Mouse (Mus musculus): Measurements from ENCODE around the gene Trpm5. TPM values are rescaled to one million over a fixed set of nuclear protein-coding genes. Genes with fewer than 3 reads are reported as not detected.

The Trpm5 gene
- total and polyA plus RNA-seq, 3 experiments = 1.7 to 1.9 TPM; not detected in 1

- Histone ChIP-seq H3K9me3 (replicated peaks; ENCODE audit: insufficient read depth, low read length) (no peaks in the 10 kb centered on the region), H3K4me1 (ENCODE audit: control insufficient read depth in 1 of 2, insufficient read depth in 2 of 2, low read length in 2 of 2) (peaks cover 5 to 20% of the 10 kb centered on the region in 2 experiments), H3K9ac (ENCODE audit: control insufficient read depth, low read depth, low read length, poor library complexity, severe bottlenecking) (no peak overlapping the region), H3K36me3 (ENCODE audit: control insufficient read depth in 1 of 2, insufficient read depth in 2 of 2, low read length in 2 of 2) (peaks cover 0 to 6% of the 10 kb centered on the region in 2 experiments; a peak in 2 of 4 replicates), H3K4me3 (ENCODE audit: control insufficient read depth in 1 of 2, insufficient read depth in 1 of 2, low read depth in 2 of 2, low read length in 2 of 2) (no peak overlapping the region), H3K79me2 (ENCODE audit: control insufficient read depth, insufficient read depth, low read length, poor library complexity) (no peaks in the 10 kb centered on the region), H3K27ac (ENCODE audit: control insufficient read depth, low read depth, low read length) (no peak overlapping the region), H3K27me3 (ENCODE audit: control insufficient read depth in 1 of 2, insufficient read depth in 2 of 2, low read length in 2 of 2) (no peaks in the 10 kb centered on the region)
- TF ChIP-seq GATA1 (IDR thresholded peaks at IDR 0.05; ENCODE audit: low read depth, low read length) (no peak), SMC3 (IDR thresholded peaks at IDR 0.05; ENCODE audit: low read depth, low read length) (peak; percentile 15; the same call in 1 of the 2 replicates), RAD21 (IDR thresholded peaks at IDR 0.05; ENCODE audit: low read depth, low read length) (peak; percentile 38), JUND (IDR thresholded peaks at IDR 0.05; ENCODE audit: low read depth, low read length) (no peak), GABPA (IDR thresholded peaks at IDR 0.05; ENCODE audit: low read depth, low read length) (no peak), CTCF (IDR thresholded peaks at IDR 0.05 in 2 of 3, conservative IDR thresholded peaks at IDR 0.05 in 1 of 3; ENCODE audit: control insufficient read depth in 1 of 3, insufficient read depth in 1 of 3, low read depth in 2 of 3, low read length in 3 of 3, poor library complexity in 1 of 3, severe bottlenecking in 1 of 3) (peak in 2 of 3 experiments; percentile 37 to 46; a peak in 3 of 6 replicates), ZKSCAN1 (IDR thresholded peaks at IDR 0.05; ENCODE audit: low read depth, low read length) (no peak)
- DNase-seq (ENCODE audit: low read depth, low spot score) = no peak
Measured at GRCm38 (mm10) chr7:143114773-143115172, 20.3 kb upstream of the Trpm5 start.

- Histone ChIP-seq H3K79me2 (ENCODE audit: control insufficient read depth, insufficient read depth, low read length, poor library complexity) (no peaks in the 10 kb centered on the region), H3K36me3 (ENCODE audit: control insufficient read depth in 1 of 2, insufficient read depth in 2 of 2, low read length in 2 of 2) (no peaks in the 10 kb centered on the region), H3K4me3 (ENCODE audit: control insufficient read depth in 1 of 2, insufficient read depth in 1 of 2, low read depth in 2 of 2, low read length in 2 of 2) (no peak overlapping the region), H3K27ac (ENCODE audit: control insufficient read depth, low read depth, low read length) (no peak overlapping the region), H3K9ac (ENCODE audit: control insufficient read depth, low read depth, low read length, poor library complexity, severe bottlenecking) (no peak overlapping the region), H3K9me3 (replicated peaks; ENCODE audit: insufficient read depth, low read length) (no peaks in the 10 kb centered on the region), H3K27me3 (ENCODE audit: control insufficient read depth in 1 of 2, insufficient read depth in 2 of 2, low read length in 2 of 2) (peaks cover 0 to 1% of the 10 kb centered on the region in 2 experiments; a peak in 1 of 4 replicates), H3K4me1 (ENCODE audit: control insufficient read depth in 1 of 2, insufficient read depth in 2 of 2, low read length in 2 of 2) (peaks cover 3 to 7% of the 10 kb centered on the region in 2 experiments; a peak in 2 of 4 replicates)
- DNase-seq (ENCODE audit: low read depth, low spot score) = no peak
- TF ChIP-seq MEF2A (IDR thresholded peaks at IDR 0.05; ENCODE audit: extremely low read depth, insufficient replicate concordance, low read depth, low read length, poor library complexity, severe bottlenecking) = no peak
- no peak for TF ChIP-seq SIN3A (IDR thresholded peaks at IDR 0.05; ENCODE audit: low read length)
- no peak for TF ChIP-seq ETS1 (IDR thresholded peaks at IDR 0.05; ENCODE audit: low read depth, low read length)
- no peak for TF ChIP-seq BHLHE40 (IDR thresholded peaks at IDR 0.05; ENCODE audit: borderline replicate concordance, low read depth, low read length)
- no peak for TF ChIP-seq POLR2AphosphoS5 (IDR thresholded peaks at IDR 0.05; ENCODE audit: borderline replicate concordance, low read depth, low read length)
- TF ChIP-seq POLR2A (IDR thresholded peaks at IDR 0.05; ENCODE audit: control insufficient read depth in 1 of 2, insufficient read depth in 1 of 2, low read depth in 1 of 2, low read length in 2 of 2, poor library complexity in 1 of 2) = no peak
- no peak for TF ChIP-seq KAT2A (conservative IDR thresholded peaks at IDR 0.05; ENCODE audit: low read depth, low read length)
- TF ChIP-seq USF2 (IDR thresholded peaks at IDR 0.05; ENCODE audit: borderline replicate concordance in 1 of 2, insufficient read depth in 1 of 2, low read depth in 1 of 2, low read length in 2 of 2) = no peak
- no peak for TF ChIP-seq POLR2AphosphoS2 (IDR thresholded peaks at IDR 0.05; ENCODE audit: low read length)
Measured at GRCm38 (mm10) chr7:143112395-143112794, 18.0 kb upstream of the Trpm5 start.

All from MEL (cell line).